Mouse (Mus musculus) brain, embryonic 14.5 days (tissue): ENCODE measurements at regions not wholly inside any gene's neighbourhood (a gene's known extent, or its start where the extent isn't known, plus 50 kb on each side); places are given as distances from the start of the nearest gene placed in this dataset.

Experiments used
- CTCF ChIP-seq: fragments of 200-500 bp; IDR thresholded peaks from 2 replicates; pipeline ENCODE4 v1.5.1; 2012; ENCODE audit warnings: inconsistent platforms, mild to moderate bottlenecking, moderate library complexity, borderline replicate concordance; ENCODE audit not compliant: insufficient read depth, insufficient read length; ENCODE audit errors: extremely low read depth
- POLR2A ChIP-seq: fragments of 200-500 bp; IDR thresholded peaks from 2 replicates; pipeline ENCODE4 v1.6.1; 2012; ENCODE audit warnings: mild to moderate bottlenecking, inconsistent platforms, borderline replicate concordance; ENCODE audit not compliant: poor library complexity, insufficient read depth, insufficient read length, severe bottlenecking; ENCODE audit errors: extremely low read depth

DNA sequence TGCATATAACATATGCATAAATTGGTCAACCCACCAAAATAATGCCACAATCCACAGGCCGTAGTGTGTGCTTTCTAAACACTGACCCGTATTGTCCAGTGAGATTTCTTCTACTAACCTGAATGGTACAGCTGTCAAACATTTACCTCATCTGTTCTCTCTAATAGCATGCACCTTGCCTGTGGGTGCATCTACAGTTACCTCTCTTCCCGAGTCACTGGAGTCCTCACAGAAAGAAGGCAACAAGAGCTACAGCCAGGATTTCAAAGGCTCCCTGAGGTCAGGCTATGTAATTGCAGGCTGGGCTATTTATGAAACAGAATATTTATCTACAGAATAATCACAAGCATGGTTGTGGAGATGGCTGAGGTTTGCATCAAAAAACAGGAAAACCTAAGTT lies 53.8 kb upstream of the Ak4 start:
- TF ChIP-seq CTCF, result no peak
- TF ChIP-seq POLR2A, result no peak
